Mouse (Mus musculus): Measurements from ENCODE around the gene Sema4d. TPM values are rescaled to one million over a fixed set of nuclear protein-coding genes. Genes with fewer than 3 reads are reported as not detected.

Sema4d gene
- polyA plus RNA-seq, 1 experiment from 2014 or later, result 15.1 TPM

DNA sequence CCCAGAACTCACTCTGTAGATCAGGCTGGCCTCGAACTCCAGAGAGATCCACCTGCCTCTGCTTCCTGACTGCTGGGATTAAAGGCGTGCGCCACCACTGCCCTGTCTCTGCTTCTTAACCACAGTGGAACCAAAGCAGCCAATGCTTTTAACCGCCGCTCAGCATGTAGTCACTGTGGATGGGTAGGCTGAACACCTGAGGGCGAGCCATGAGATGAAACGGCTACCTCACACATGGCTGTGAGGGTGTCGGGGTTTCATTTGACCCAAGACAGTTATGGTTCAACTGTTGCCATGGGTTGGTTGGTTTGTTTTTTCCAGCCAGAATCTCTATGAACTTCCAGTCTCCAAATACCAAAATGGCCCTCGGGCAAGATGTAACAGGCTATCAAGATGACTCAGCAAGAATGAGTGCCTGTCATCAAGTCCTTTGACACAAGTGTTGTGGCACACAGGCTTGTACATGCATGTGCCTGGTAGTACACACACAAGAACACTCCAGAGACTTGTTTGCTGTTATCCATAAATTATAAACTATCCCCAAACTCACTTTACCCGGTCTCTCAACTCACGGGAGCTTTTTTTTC, 54.9 kb downstream of the Sema4d start:
- H3K9me3 ChIP-seq, result no peaks in the 10 kb centered on the region
- no peak for ATAC-seq (replicated peaks)
- H3K4me2 ChIP-seq, result no peak overlapping the region
- no peak overlapping the region for H3K4me3 ChIP-seq
- no peak overlapping the region for H3K9ac ChIP-seq
- no peak overlapping the region for H3K27ac ChIP-seq
- H3K4me1 ChIP-seq, result 0 out of 2 replicates have a peak, but pooled peaks cover 5% of the 10 kb centered on the region
- WGBS, result 95% methylated on average over 11 of the region's 11 CpGs
- no peaks in the 10 kb centered on the region for H3K36me3 ChIP-seq (replicated peaks)
- H3K27me3 ChIP-seq (replicated peaks), result no peaks in the 10 kb centered on the region

DNA sequence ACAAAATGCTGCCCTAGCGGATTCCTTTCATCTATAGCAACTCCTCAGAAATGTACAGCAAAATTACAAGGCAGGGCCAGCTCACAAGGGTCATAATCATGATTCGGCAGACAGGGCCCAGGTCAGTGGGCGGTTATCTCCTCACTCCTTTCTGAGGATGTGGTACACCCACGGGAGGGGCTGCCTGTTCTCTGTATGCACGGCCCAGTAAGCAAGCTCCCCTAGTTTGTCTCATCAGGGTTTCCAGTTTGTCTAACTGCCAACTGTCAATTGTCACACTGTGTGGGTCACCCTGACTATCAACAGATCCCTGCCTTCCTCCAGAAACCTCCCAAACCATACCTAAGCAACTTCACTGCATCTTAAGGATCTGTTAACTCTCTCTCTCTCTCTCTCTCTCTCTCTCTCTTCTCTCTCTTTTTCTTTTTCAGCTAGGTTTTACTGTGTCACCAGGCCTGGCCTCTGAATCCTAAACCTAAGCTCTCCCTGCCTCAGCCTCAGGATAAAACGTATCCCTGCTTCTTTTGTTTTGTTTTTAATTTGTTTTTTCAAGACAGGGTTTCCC, 55.5 kb downstream of the Sema4d start:
- Histone ChIP-seq H3K27me3 (replicated peaks) (no peaks in the 10 kb centered on the region), H3K4me3 (no peak overlapping the region), H3K4me1 (0 out of 2 replicates have a peak, but pooled peaks cover 5% of the 10 kb centered on the region), H3K9me3 (no peaks in the 10 kb centered on the region), H3K4me2 (no peak overlapping the region), H3K36me3 (replicated peaks) (no peaks in the 10 kb centered on the region), H3K9ac (no peak overlapping the region), H3K27ac (no peak overlapping the region)
- 53% methylated on average over 6 of the region's 6 CpGs for WGBS
- no peak for ATAC-seq (replicated peaks)

DNA sequence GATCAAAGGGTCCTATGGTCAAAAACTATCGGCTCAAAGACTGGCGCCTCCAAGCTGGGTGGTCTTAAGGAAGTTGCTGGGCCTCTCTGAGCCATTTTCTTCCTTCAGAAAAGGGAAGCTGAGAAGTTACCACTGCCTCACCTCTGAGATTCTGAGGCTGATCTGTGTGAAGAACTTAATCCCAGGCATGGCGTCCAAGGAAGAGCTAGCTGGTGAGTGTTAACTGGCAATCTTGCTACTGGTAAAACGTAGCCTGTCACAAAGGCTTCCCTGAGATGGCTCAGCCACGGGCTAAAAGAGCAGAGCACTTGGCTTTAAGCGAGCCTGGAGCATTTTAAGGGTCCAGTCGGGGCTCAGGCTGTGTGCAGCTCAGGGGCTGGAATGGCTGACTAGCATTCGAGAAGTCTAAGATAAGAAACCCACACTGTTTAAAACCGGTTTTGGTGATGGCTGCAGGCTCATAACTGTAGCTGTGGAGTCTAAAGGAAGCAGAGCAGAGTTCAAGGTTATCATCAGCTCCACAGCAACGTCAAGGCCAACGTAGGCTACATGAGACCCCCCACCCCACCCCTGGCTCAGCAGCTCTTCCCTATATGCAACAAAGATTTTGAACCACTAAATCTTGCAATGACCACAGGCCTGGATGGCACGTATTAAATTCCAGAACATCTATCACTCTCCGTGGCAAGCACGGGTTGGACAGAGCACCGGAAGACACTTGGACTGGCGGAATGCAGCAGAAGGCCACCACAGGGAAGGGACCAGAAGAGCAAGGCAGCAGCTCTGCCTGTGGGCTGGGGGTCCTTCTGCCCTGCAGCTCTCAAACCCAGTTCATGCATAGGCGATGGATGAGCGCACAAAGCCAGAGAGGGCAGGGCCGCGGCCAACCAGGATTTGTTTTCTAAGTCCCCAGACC, 56.3 kb downstream of the Sema4d start:
- no peak overlapping the region for H3K27ac ChIP-seq
- H3K9me3 ChIP-seq, result no peaks in the 10 kb centered on the region
- H3K27me3 ChIP-seq (replicated peaks), result no peaks in the 10 kb centered on the region
- H3K4me3 ChIP-seq, result no peak overlapping the region
- no peaks in the 10 kb centered on the region for H3K36me3 ChIP-seq (replicated peaks)
- ATAC-seq (replicated peaks), result no peak
- no peak overlapping the region for H3K4me2 ChIP-seq
- WGBS, result 65% methylated on average over 20 of the region's 20 CpGs
- H3K9ac ChIP-seq, result no peak overlapping the region
- peaks cover 8% of the 10 kb centered on the region; the same call in 1 of the 2 replicates for H3K4me1 ChIP-seq

DNA sequence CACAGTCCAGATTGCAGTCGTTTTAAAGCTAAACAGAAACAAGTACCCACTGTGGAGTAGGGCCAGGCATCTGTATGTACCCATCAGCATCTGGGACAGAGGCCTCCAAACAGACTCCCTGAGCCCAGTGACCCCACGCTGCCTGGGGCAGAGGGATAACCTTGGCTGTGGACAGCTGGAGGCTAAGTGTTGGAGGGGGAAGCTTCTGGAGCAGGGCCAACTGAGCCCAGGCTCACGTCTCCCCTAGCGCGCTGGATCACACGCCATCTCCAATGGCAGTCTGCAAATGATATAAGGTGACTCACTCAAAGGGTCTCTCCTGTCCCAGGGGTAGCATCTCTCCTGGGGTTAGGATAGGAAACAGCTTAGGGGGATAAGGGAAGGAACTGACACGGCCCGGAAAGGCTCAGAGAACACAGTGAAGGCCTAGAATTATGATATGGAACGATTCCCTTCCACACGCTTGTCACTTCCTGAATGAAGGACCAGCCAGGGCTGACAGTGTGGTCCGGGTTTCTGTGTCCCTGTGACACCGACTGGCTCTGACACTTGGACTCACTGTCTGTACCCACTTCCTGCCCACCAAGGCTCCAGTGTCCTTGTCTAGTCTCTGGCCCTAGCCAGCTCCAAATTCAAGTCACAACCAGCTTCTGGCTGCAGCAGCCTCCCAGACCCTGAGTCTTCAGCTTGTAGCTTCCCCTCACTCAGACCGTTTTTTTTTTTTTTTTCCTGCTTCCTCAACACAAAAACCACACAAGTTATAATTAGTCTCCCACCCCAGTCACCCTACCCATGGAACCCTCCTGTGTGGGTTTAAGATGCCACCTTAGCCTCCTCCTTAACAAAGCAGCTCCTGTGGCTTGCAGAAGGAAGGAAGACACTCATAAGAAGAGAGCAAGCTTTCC, 57.3 kb downstream of the Sema4d start:
- Histone ChIP-seq H3K4me2 (no peak overlapping the region), H3K27me3 (replicated peaks) (no peaks in the 10 kb centered on the region), H3K4me3 (no peak overlapping the region), H3K27ac (no peak overlapping the region), H3K4me1 (peaks cover 18% of the 10 kb centered on the region; the same call in 1 of the 2 replicates), H3K36me3 (replicated peaks) (no peaks in the 10 kb centered on the region), H3K9me3 (no peaks in the 10 kb centered on the region), H3K9ac (no peak overlapping the region)
- ATAC-seq (replicated peaks), result no peak
- 78% methylated on average over 13 of the region's 13 CpGs for WGBS

DNA sequence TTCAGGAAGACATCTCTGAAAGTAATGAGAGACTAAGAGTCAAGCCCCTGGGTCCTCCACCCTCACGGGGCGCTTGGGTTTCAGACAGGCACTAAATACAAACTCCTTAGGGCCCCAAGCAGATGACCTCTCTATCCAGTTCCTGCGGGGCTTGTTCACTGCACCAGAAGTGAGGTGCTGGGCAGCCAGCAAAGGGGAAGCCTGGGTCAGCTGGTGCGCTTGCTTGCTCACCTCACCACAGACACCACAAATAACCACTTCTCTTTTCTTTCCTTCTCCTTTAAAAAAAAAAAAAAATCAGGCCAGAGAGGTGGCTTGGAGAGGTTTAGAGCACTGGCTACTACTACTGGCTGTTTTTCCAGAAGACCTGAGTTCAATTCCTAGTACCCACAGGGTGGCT, 59.0 kb downstream of the Sema4d start:
- H3K36me3 ChIP-seq (replicated peaks), result no peaks in the 10 kb centered on the region
- ATAC-seq (replicated peaks), result no peak
- H3K9me3 ChIP-seq, result no peaks in the 10 kb centered on the region
- 94% methylated on average over 4 of the region's 4 CpGs for WGBS
- H3K27me3 ChIP-seq (replicated peaks), result no peaks in the 10 kb centered on the region
- H3K27ac ChIP-seq, result no peak overlapping the region
- peaks cover 23% of the 10 kb centered on the region; the same call in 1 of the 2 replicates for H3K4me1 ChIP-seq
- H3K4me2 ChIP-seq, result no peak overlapping the region
- no peak overlapping the region for H3K4me3 ChIP-seq
- H3K9ac ChIP-seq, result no peak overlapping the region

DNA sequence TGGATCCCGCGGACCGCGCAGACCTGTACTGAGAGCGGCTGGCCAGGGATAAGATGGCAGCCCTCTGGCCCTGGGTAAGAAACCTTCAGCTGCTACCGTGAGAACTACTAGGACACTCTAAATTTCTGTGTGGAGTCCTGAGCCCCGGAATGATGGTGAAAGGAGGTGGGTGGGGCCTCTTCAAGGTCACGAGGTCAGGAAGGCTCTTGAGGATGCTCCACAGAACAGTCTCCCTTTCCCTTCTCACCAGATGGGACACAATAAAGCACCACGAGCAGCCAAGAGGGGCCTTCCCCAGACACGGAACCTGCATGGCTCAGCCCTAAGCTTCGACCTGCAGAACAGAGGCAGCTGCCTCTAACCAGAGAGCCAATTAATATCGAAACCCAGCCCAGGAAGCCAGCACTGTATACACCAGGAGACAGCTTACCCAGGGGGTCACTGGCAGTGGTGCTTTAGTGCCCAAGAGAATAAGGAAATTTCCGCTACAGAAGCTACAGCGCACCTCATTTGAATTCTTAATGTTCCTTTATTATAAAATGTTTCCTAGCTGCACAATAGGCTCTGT, 61.4 kb downstream of the Sema4d start:
- H3K27ac ChIP-seq, result 0 out of 2 replicates have a peak overlapping the region, but pooled peaks have one; percentile 32
- H3K9me3 ChIP-seq, result no peaks in the 10 kb centered on the region
- 0 out of 2 replicates have a peak, but pooled peaks have one; percentile 48 for ATAC-seq (replicated peaks)
- no peaks in the 10 kb centered on the region for H3K27me3 ChIP-seq (replicated peaks)
- H3K9ac ChIP-seq, result 0 out of 2 replicates have a peak overlapping the region, but pooled peaks have one; percentile 9
- no peaks in the 10 kb centered on the region for H3K36me3 ChIP-seq (replicated peaks)
- peaks cover 18% of the 10 kb centered on the region; the same call in 1 of the 2 replicates for H3K4me1 ChIP-seq
- H3K4me3 ChIP-seq, result no peak overlapping the region
- WGBS, result 49% methylated on average over 14 of the region's 14 CpGs
- H3K4me2 ChIP-seq, result no peak overlapping the region

DNA sequence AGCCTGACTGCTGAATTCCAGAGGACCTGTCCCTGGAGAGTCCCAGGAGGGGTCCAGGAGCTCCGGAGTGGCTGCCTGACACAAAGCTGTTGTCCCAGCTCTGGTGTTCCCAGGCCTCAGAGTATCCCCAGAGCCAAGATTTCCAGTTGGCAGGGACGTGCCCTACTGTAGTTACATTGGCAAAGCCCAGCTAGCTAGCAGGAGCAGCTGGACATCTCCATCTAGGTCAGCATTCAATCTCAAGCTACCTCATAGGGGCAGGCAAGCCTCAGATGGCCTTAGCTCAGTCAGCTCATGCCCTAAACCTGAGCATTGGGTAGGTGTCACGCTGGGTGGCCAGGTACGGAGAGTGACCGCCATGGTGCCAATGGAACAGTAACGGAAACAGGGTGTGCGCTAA, 62.1 kb downstream of the Sema4d start:
- H3K27me3 ChIP-seq (replicated peaks), result no peaks in the 10 kb centered on the region
- no peaks in the 10 kb centered on the region for H3K36me3 ChIP-seq (replicated peaks)
- no peaks in the 10 kb centered on the region for H3K9me3 ChIP-seq
- no peak overlapping the region for H3K4me3 ChIP-seq
- ATAC-seq (replicated peaks), result no peak
- peaks cover 18% of the 10 kb centered on the region; the same call in 1 of the 2 replicates for H3K4me1 ChIP-seq
- WGBS, result 92% methylated on average over 7 of the region's 7 CpGs
- H3K27ac ChIP-seq, result no peak overlapping the region
- H3K9ac ChIP-seq, result no peak overlapping the region
- no peak overlapping the region for H3K4me2 ChIP-seq

DNA sequence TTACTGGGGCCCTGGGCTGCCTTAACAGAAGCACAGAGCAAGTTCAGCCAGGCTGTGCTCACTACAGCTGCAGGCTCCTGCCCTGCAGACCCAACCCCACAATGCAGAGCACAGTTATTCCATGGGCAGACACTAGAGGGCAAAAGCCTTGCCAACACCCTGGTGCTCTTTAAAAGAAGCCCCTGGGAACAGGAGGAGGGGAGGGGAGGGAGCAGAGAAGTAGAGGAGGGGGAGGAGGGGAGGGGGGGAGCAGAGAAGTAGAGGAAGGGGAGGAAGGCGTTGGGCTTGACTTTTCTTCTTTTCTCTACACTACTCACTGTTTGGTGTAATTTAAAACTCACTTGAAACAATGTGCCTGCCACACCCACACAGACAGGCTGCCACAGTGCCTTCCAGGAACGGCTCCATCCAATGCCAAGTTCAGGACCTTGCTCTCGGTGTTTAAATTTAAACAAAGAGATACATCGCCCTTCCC, 63.6 kb downstream of the Sema4d start:
- H3K27ac ChIP-seq, result no peak overlapping the region
- WGBS, result 12% methylated on average over 4 of the region's 4 CpGs
- peaks cover 21% of the 10 kb centered on the region; the same call in 1 of the 2 replicates for H3K4me1 ChIP-seq
- no peak for ATAC-seq (replicated peaks)
- H3K9me3 ChIP-seq, result no peaks in the 10 kb centered on the region
- H3K4me2 ChIP-seq, result no peak overlapping the region
- no peak overlapping the region for H3K9ac ChIP-seq
- no peaks in the 10 kb centered on the region for H3K36me3 ChIP-seq (replicated peaks)
- H3K4me3 ChIP-seq, result no peak overlapping the region
- no peaks in the 10 kb centered on the region for H3K27me3 ChIP-seq (replicated peaks)

DNA sequence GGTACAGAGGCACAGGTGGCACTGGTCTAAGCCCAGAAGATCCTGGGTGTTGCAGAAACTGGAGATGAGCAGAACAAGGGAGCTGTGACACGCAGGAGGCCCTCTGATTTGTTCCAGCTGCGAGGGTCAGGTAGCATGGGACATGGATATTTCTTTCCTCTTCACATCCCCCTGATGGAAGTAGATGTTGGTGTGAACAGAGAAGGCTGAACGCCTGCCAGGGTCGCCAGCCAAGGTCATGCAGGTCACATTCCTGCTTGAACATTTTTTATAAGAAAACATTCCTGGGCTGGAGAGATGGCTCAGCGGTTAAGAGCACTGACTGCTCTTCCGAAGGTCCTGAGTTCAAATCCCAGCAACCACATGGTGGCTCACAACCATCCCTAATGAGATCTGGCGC, 66.2 kb downstream of the Sema4d start:
- H3K9me3 ChIP-seq, result no peaks in the 10 kb centered on the region
- 85% methylated on average over 7 of the region's 7 CpGs for WGBS
- H3K4me3 ChIP-seq, result no peak overlapping the region
- no peak for ATAC-seq (replicated peaks)
- H3K36me3 ChIP-seq (replicated peaks), result no peaks in the 10 kb centered on the region
- no peaks in the 10 kb centered on the region for H3K27me3 ChIP-seq (replicated peaks)
- no peak overlapping the region for H3K27ac ChIP-seq
- H3K9ac ChIP-seq, result no peak overlapping the region
- H3K4me2 ChIP-seq, result no peak overlapping the region
- peaks cover 19% of the 10 kb centered on the region; the same call in 1 of the 2 replicates for H3K4me1 ChIP-seq

DNA sequence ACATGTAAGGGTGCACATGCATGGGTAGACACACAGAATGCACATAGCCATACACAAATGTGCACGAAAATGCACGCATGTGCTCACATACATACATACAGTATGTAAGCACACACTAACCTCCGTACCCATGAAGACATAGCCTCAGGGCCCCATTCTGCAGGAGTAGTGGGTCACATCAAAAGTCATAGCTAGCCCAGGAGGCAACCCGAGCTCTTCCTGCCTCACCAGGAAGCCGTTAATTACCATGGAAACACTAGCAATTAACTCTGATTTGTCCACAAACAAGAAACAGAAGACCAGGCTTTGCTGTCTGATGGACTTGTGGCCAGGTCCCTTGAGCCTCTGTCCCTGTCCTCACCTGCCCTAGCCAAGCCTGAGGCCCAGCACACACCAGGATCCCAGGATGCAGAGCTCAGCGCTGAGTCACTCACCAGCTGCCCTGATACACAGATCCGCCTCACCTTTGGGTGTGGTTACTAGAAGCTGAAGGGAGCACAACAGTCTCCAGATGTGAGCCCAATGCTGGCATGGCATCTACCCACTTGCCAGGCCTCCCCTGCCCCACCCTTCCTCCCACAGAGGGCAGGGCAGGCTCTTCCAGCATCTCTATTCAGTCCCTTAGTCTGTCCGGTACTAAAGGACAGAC, 67.5 kb downstream of the Sema4d start:
- WGBS, result 78% methylated on average over 8 of the region's 8 CpGs
- Histone ChIP-seq H3K27ac (no peak overlapping the region), H3K9me3 (no peaks in the 10 kb centered on the region), H3K4me2 (no peak overlapping the region), H3K4me1 (peaks cover 8% of the 10 kb centered on the region; the same call in 1 of the 2 replicates), H3K27me3 (replicated peaks) (no peaks in the 10 kb centered on the region), H3K4me3 (no peak overlapping the region), H3K36me3 (replicated peaks) (no peaks in the 10 kb centered on the region), H3K9ac (no peak overlapping the region)
- no peak for ATAC-seq (replicated peaks)

DNA sequence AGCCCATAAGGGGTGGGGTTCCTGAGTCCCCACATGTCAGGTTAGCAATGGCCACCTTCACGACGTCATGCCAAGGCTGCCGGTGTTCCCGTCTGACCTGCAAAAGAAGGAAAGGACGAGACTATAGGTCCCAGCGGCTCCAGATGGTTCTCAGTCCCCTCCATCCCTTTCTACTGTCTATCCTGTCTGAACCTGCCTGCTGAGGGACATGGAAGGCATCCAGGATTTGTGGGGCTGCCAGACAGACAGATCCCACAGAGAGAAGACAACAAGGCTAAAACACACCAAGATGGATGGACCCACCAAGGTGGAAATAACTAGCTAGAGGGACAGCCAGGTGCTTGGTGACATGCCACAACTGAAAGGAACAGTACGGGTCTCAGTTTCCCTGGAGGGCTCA, 68.1 kb downstream of the Sema4d start:
- no peak overlapping the region for H3K27ac ChIP-seq
- no peak overlapping the region for H3K4me2 ChIP-seq
- no peaks in the 10 kb centered on the region for H3K27me3 ChIP-seq (replicated peaks)
- 92% methylated on average over 7 of the region's 7 CpGs for WGBS
- no peaks in the 10 kb centered on the region for H3K9me3 ChIP-seq
- H3K36me3 ChIP-seq (replicated peaks), result no peaks in the 10 kb centered on the region
- H3K9ac ChIP-seq, result no peak overlapping the region
- peaks cover 8% of the 10 kb centered on the region; the same call in 1 of the 2 replicates for H3K4me1 ChIP-seq
- no peak overlapping the region for H3K4me3 ChIP-seq
- no peak for ATAC-seq (replicated peaks)

All from midbrain, embryonic 15.5 days (tissue).